Mouse (Mus musculus) E14TG2a.4 (cell line): Measurements from ENCODE around the gene Psmb9.

Source experiments
- CTCF ChIP-seq: conservative IDR thresholded peaks from 2 replicates; pipeline ENCODE4 v1.5.1; 2014; ENCODE audit warnings: low read length
- NANOG ChIP-seq: IDR thresholded peaks from 2 replicates; pipeline ENCODE4 v1.6.1; 2014; ENCODE audit warnings: borderline replicate concordance, low read length, mixed read lengths

DNA sequence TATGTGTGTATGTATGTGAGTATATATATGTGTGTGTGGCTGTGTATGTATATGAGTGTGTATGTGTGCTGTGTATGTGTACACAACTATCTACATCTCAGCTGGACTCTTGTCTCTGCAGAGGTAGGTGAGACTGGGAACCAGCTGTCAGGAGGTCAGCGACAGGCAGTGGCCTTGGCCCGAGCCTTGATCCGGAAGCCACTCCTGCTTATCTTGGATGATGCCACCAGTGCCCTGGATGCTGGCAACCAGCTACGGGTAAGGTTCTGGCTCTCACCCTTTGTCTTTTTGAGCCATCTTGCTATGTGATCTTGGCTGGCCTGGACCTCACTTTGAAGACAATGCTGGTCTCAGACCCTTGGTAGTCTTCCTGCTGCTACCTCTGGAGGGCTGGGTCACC, 7.2 kb upstream of the Psmb9 start:
- TF ChIP-seq CTCF (no peak), NANOG (no peak)
